Mouse (Mus musculus) kidney, adult 18-20 months (tissue): ENCODE measurements at regions not wholly inside any gene's neighbourhood (a gene's known extent, or its start where the extent isn't known, plus 50 kb on each side); places are given as distances from the start of the nearest gene placed in this dataset.
A peak's percentile ranks its signal among the peaks of the same experiment; 100 is the strongest.

Experiments
- DNase-seq: peaks from one replicate; pipeline ENCODE4 v3.0.0; 2021

DNA sequence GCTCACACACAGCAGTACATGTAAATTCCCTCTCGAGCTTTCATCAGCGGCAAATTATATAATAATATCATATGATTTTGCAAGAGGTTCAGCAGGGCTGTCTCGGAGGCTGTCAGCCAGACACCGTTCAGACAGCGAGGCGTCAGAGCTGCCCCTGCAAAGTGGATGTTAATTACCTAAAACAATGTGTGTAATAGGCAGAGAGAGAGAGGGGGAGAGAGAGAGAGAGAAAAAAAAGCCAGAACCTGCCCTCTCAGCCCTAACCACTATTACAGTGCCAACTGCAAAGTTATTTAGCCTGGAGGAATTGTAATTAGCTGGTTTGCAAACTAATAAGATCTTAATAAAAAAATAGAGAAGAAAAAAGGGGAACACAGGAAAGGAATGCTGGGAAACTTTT is 225.1 kb upstream of the Msx2 start:
- DNase-seq, result no peak

DNA sequence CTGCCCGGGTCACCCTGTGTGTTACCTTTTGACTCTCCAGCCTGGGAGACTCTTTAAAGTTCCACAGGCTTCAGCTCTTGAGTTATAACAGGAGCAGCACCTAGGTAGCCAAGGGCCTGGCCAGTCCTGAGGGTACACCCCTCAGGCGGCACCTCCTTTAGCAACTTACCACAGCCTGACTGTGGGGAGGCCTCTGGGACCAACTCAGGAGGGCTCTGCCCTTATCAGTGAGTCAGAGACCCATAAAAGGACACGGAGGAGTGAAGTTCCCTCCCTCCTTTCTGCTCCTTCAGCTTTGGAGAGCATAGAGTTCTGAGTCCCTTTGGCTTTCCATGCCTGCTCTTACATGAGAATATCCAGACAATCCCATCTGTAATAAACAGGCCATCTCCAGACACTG is 222.5 kb upstream of the Msx2 start:
- no peak for DNase-seq

- no peak for DNase-seq
These were observed 216.1 kb upstream of the Msx2 start for GRCm38 (mm10) chr13:53688934-53689333.

GRCm38 (mm10) chr13:53688489-53688888 is 215.6 kb upstream of the Msx2 start:
- DNase-seq, result peak; percentile 70

GRCm38 (mm10) chr13:53684498-53684897 is 211.6 kb upstream of the Msx2 start:
- DNase-seq, result no peak

- DNase-seq, result no peak
These were observed 204.3 kb upstream of the Msx2 start for GRCm38 (mm10) chr13:53677187-53677586.

GRCm38 (mm10) chr13:53670361-53670760 is 197.5 kb upstream of the Msx2 start:
- DNase-seq, result no peak

DNA sequence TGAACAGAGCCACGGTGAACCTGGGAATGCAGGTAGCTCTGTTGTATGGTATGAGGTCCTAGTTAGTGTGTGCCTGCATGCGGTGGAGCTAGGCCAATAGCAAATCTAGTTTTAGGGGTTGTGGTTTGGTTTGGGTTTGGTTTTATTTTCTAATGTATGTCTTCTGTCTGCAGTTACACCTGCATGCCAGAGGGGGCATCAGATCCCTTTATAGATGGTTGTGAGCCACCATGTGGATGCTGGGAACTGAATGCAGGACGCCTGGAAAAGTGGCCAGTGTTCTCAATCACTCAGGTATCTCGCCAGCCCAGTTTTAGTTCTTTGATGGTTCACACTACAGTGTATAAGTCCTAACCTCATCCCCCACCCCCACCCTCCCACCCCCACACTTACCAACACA is 194.6 kb upstream of the Msx2 start:
- DNase-seq, result no peak

GRCm38 (mm10) chr13:53665592-53665991 is 192.7 kb upstream of the Msx2 start:
- DNase-seq, result no peak

- DNase-seq, result no peak
These were observed 191.9 kb upstream of the Msx2 start for GRCm38 (mm10) chr13:53664631-53665230.

GRCm38 (mm10) chr13:53652826-53653225 is 180.0 kb upstream of the Msx2 start:
- no peak for DNase-seq

DNA sequence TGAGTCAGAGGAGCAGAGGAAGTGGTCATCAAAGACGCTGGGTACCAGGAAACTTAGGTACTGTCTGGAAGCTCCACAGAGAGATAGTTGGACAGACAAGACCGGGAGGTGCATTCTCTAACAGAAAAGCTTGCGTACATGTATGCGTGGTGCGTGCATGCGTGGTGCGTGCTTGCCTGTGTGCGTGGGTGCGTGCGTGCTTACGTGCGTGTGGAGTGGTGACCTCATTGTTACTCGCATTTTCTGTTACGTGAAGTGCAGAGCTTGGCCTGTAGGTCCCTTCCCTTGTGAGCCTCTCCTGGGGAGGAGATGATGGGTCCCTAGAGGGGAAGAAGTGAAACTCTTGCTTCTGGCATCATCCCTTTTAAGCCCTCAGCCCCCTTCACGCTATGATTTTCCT is 175.5 kb upstream of the Msx2 start:
- no peak for DNase-seq

- no peak for DNase-seq
These were observed 169.7 kb upstream of the Msx2 start for GRCm38 (mm10) chr13:53642557-53642956.

- DNase-seq, result no peak
These were observed 166.7 kb upstream of the Msx2 start for GRCm38 (mm10) chr13:53639584-53639983.

GRCm38 (mm10) chr13:53639115-53639514 is 166.2 kb upstream of the Msx2 start:
- no peak for DNase-seq

GRCm38 (mm10) chr13:53636011-53636410 is 163.1 kb upstream of the Msx2 start:
- no peak for DNase-seq

DNA sequence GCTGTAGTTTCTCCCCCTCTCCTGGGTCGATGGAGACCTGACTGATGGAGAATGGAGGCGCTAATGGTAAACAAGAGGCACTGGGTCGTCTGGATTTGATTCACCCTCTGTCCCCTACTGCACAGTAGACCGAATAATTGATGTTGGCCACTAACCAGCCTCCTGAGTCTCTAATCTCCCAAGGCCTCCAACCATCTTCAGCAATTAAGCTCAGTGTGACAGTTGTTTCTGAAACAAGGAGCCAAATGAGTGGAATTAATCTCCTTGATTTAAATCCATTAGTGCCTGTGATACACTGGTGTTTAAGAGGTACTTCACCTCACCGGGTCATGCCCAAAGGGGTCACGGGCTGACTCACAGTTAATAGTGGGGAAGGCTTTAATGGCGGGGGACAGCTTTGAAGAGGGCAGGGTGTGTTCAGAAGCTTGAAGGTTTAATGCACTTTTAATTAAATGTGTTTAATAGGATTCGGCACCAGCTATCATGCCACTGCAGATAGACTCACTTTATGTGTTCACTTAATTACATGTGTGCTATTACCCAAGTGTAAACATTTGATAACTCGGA is 161.8 kb upstream of the Msx2 start:
- DNase-seq, result no peak

DNA sequence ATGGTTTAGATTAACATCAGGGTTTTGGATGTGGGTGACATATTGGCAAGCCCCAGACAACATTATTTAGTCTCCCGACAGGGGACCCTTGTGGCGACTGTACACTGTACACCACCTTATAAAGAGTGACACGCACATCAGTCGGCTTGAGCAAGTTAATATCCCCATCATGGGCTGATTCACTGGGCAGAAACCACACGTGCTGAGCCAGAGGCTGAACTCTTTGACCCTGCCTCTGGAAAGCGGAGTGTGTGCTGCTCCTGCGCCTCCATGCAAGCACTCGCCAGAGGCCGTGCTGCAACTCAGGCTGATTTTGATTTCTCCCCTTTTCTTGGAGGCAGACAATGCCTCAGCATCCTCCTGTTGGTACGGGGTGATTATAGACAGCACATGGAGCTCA is 125.2 kb upstream of the Msx2 start:
- no peak for DNase-seq

- no peak for DNase-seq
These were observed 124.3 kb upstream of the Msx2 start for GRCm38 (mm10) chr13:53596871-53597800.

- DNase-seq, result no peak
These were observed 119.9 kb upstream of the Msx2 start for GRCm38 (mm10) chr13:53592755-53593154.

DNA sequence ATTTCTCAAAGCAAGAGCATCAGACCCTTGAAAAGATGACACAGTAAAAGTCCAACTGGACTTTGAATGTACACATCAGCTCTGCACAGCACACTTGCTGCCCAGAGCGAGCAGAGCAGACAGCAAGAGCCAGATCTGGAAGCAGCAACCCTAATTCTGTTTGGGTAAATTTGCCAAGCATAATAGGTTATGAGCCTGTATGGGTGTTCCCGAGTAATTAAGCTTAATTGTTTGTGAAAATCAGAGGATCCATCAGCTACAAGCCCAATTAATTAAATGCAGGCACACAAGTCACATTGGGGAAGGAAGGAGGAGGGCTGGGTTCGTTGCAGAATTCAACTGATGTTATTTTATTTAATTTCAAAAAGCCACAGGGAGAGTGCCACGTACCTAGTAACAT is 113.9 kb upstream of the Msx2 start:
- no peak for DNase-seq

- DNase-seq, result no peak
These were observed 111.7 kb upstream of the Msx2 start for GRCm38 (mm10) chr13:53584504-53585130.

DNA sequence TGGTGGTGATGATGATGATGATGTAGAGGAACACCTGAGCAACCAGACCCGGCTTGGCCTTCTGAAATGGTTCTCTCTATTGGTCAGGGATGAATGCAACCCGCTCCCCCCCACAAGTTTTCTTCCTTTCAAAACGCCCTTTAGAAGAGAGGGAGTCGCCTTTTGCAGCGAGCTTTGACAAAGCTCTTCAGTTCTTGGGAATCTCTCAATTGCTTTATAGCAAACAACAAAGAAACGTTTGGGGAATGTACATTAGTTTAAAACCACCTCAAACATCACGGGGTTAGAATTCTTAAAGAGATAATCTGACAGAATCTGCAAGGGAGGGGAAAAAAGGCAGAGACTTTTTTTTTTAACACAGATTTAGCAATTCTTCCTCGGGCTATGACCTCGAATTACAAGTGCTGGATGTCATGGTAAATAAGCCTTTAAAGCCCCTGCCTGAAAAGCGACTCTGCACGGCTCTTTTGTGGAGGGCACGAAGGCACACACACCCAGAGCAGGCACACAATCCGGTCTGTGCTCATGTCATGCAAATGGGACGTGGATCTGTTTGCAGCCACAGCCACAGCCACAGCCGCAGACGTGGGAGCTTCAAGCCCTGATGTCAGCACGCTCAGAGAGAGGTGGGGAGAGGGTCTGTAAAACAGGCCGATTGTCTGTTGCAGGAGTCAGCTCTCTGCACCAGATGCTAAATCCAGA is 81.2 kb upstream of the Msx2 start:
- DNase-seq, result no peak
